In the genomic region with DNA sequence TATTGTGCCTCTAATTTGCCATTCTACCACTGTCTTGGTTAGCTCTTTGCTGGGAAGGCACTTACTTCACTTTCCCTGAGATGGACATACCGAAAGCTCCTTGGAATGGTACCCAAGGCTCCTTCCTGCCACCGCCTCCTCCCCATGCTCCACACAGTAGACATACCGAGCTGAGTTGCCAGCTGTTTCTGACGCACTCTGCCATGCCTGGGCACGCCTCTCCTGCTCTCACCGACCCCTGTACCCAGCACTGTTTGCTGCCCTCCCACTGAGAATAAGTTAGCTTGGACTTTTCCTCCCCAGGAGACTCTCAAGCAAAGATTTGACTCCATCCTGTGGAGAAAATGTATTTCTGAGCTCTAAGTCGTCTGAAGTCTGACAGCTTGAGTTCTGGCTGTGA, we compare ENCODE assay signal across 24 mouse cellular contexts. TPM values are rescaled to one million over a fixed set of nuclear protein-coding genes. Genes with fewer than 3 reads are reported as not detected.
DNase-seq lines count a peak whose midpoint lies in the region; ATAC-seq and TF ChIP-seq lines count a peak whose summit lies in the region.
"Had no signal": no experiment of that assay in that cellular context is flagged by ENCODE, and none has a peak within 500 bp of the region (broad histone marks: within the 10 kb centered on the region; RNA-seq: fewer than 3 reads in every experiment).

No protein-coding gene starts in this region.

- H3K9ac ChIP-seq in embryonic facial prominence, embryonic 15.5 days: no peak overlapping the region
- no peak overlapping the region for H3K9ac ChIP-seq in heart, postnatal 0 days (replicated peaks; ENCODE audit: low read depth, low read length)
- H3K9ac ChIP-seq: embryonic facial prominence, embryonic 13.5 days; forebrain, embryonic 13.5 days; heart, embryonic 13.5 days; midbrain, embryonic 15.5 days; neural tube, embryonic 13.5 days had no signal

- H3K27ac ChIP-seq in embryonic facial prominence, embryonic 15.5 days (replicated peaks): no peak overlapping the region
- H3K27ac ChIP-seq in embryonic facial prominence, embryonic 10.5 days (replicated peaks): no peak overlapping the region
- 0 out of 2 replicates have a peak overlapping the region, but pooled peaks have one; percentile 16 for H3K27ac ChIP-seq in heart, postnatal 0 days (ENCODE audit: low read depth)
- H3K27ac ChIP-seq in kidney, adult 2 months (ENCODE audit: insufficient read depth, low read depth, low read length): no peak overlapping the region
- H3K27ac ChIP-seq: embryonic facial prominence, embryonic 13.5 days; forebrain, embryonic 13.5 days; heart, embryonic 13.5 days; hindbrain, postnatal 0 days; layer of hippocampus, adult 2 months; macrophage; midbrain, embryonic 15.5 days; neural tube, embryonic 13.5 days had no signal

- no peak for DNase-seq in embryonic facial prominence, embryonic 10.5 days (ENCODE audit: low spot score)
- DNase-seq in heart, postnatal 0 days (ENCODE audit: low spot score): no peak
- no peak for DNase-seq in heart, postnatal 4 days
- DNase-seq in kidney, adult 2 months: peak; percentile 47
- peak; percentile 59 for DNase-seq in kidney, postnatal 14 days
- no peak for DNase-seq in adrenal gland, postnatal 14 days
- DNase-seq in MN1 (ENCODE audit: low spot score): no peak
- DNase-seq: cerebellum, adult 11-12 months; cerebellum, postnatal 14 days; layer of hippocampus, postnatal 36 days; retina, postnatal 1 day; thymus, postnatal 25 days had no signal

- no peak overlapping the region for H3K4me3 ChIP-seq in embryonic facial prominence, embryonic 15.5 days (replicated peaks)
- no peak overlapping the region for H3K4me3 ChIP-seq in embryonic facial prominence, embryonic 10.5 days
- H3K4me3 ChIP-seq in heart, postnatal 0 days (ENCODE audit: low read depth, low read length): 0 out of 2 replicates have a peak overlapping the region, but pooled peaks have one; percentile 1
- H3K4me3 ChIP-seq in kidney, adult 2 months (ENCODE audit: insufficient read depth, low read depth, low read length): no peak overlapping the region
- H3K4me3 ChIP-seq: embryonic facial prominence, embryonic 13.5 days; forebrain, embryonic 13.5 days; heart, embryonic 13.5 days; layer of hippocampus, adult 2 months; midbrain, embryonic 15.5 days; myocyte; neural tube, embryonic 13.5 days had no signal

- no peak for TF ChIP-seq CTCF in heart, postnatal 0 days (IDR thresholded peaks at IDR 0.05; ENCODE audit: low read depth)
- no peak for TF ChIP-seq CTCF in kidney, adult 2 months (conservative IDR thresholded peaks at IDR 0.05; ENCODE audit: insufficient read depth, insufficient read length, low read depth, low read length)

- no peak for ATAC-seq in embryonic facial prominence, embryonic 15.5 days (ENCODE audit: insufficient number of reproducible peaks, low FRiP score, low TSS enrichment, low read depth)
- ATAC-seq in heart, postnatal 0 days (ENCODE audit: insufficient read depth, low read depth): no peak
- ATAC-seq: forebrain, embryonic 13.5 days; hindbrain, postnatal 0 days; intestine, embryonic 16.5 days; midbrain, embryonic 15.5 days had no signal

- no peak for TF ChIP-seq EP300 in heart, postnatal 0 days (IDR thresholded peaks at IDR 0.05; ENCODE audit: low read depth)

- no peak for TF ChIP-seq POLR2A in kidney, adult 2 months (IDR thresholded peaks at IDR 0.05; ENCODE audit: low read depth, low read length)

- WGBS in embryonic facial prominence, embryonic 15.5 days: 44% methylated on average over 7 of the region's 7 CpGs
- 52% methylated on average over 7 of the region's 7 CpGs for WGBS in embryonic facial prominence, embryonic 10.5 days
- 52% methylated on average over 7 of the region's 7 CpGs for WGBS in heart, postnatal 0 days
- 41% methylated on average over 7 of the region's 7 CpGs for WGBS in kidney, adult 2 months

- peak overlapping the region; percentile 9; the same call in 1 of the 2 replicates for H3K4me2 ChIP-seq in embryonic facial prominence, embryonic 15.5 days (replicated peaks)
- peak overlapping the region; percentile 35 for H3K4me2 ChIP-seq in heart, postnatal 0 days (ENCODE audit: low read depth, low read length)
- H3K4me2 ChIP-seq: embryonic facial prominence, embryonic 13.5 days; forebrain, embryonic 13.5 days; midbrain, embryonic 15.5 days; neural tube, embryonic 13.5 days had no signal

- H3K36me3 ChIP-seq in embryonic facial prominence, embryonic 15.5 days: 0 out of 2 replicates have a peak, but pooled peaks cover 4% of the 10 kb centered on the region
- 0 out of 2 replicates have a peak, but pooled peaks cover 2% of the 10 kb centered on the region for H3K36me3 ChIP-seq in embryonic facial prominence, embryonic 10.5 days (replicated peaks)
- H3K36me3 ChIP-seq in heart, postnatal 0 days (replicated peaks; ENCODE audit: control insufficient read depth, insufficient read depth, low read length): peaks cover 22% of the 10 kb centered on the region
- H3K36me3 ChIP-seq in kidney, adult 2 months (ENCODE audit: control insufficient read depth, insufficient read depth, low read length): no peaks in the 10 kb centered on the region; the same call in none of the 2 replicates
- H3K36me3 ChIP-seq: heart, embryonic 13.5 days; midbrain, embryonic 15.5 days; neural tube, embryonic 13.5 days had no signal

- no peaks in the 10 kb centered on the region for H3K27me3 ChIP-seq in embryonic facial prominence, embryonic 15.5 days
- H3K27me3 ChIP-seq in embryonic facial prominence, embryonic 10.5 days (replicated peaks; ENCODE audit: low read depth, poor library complexity, severe bottlenecking): no peaks in the 10 kb centered on the region
- no peaks in the 10 kb centered on the region for H3K27me3 ChIP-seq in heart, postnatal 0 days (ENCODE audit: control insufficient read depth, insufficient read depth, low read length)
- no peaks in the 10 kb centered on the region for H3K27me3 ChIP-seq in kidney, adult 2 months (replicated peaks; ENCODE audit: control insufficient read depth, insufficient read depth, low read length)
- H3K27me3 ChIP-seq: embryonic facial prominence, embryonic 13.5 days; forebrain, embryonic 13.5 days; heart, embryonic 13.5 days; midbrain, embryonic 15.5 days; neural tube, embryonic 13.5 days had no signal

- H3K4me1 ChIP-seq in embryonic facial prominence, embryonic 15.5 days: peaks cover 25% of the 10 kb centered on the region
- peaks cover 3% of the 10 kb centered on the region; the same call in 1 of the 2 replicates for H3K4me1 ChIP-seq in embryonic facial prominence, embryonic 10.5 days
- no peaks in the 10 kb centered on the region for H3K4me1 ChIP-seq in heart, postnatal 0 days (ENCODE audit: control insufficient read depth, insufficient read depth)
- no peaks in the 10 kb centered on the region for H3K4me1 ChIP-seq in kidney, adult 2 months (ENCODE audit: control insufficient read depth, insufficient read depth, low read length)
- H3K4me1 ChIP-seq: midbrain, embryonic 15.5 days; neural tube, embryonic 13.5 days had no signal

- H3K9me3 ChIP-seq in embryonic facial prominence, embryonic 15.5 days (replicated peaks): no peaks in the 10 kb centered on the region
- no peaks in the 10 kb centered on the region for H3K9me3 ChIP-seq in embryonic facial prominence, embryonic 10.5 days
- H3K9me3 ChIP-seq in heart, postnatal 0 days (replicated peaks; ENCODE audit: control insufficient read depth, low read length): no peaks in the 10 kb centered on the region
- H3K9me3 ChIP-seq: embryonic facial prominence, embryonic 13.5 days; forebrain, embryonic 13.5 days; heart, embryonic 13.5 days; midbrain, embryonic 15.5 days; neural tube, embryonic 13.5 days had no signal

RNA-seq across cellular contexts. Expression of a gene that starts 25.9 kb away (rescaled TPM):
- polyA plus RNA-seq in embryonic facial prominence, embryonic 15.5 days (2015; fragmentation: Nextera tagmentation; extraction: Ambion mirVana): 6.4 and 6.9 TPM in 2 replicates
- 0.19 and 0.41 TPM in 2 replicates for polyA plus RNA-seq in embryonic facial prominence, embryonic 10.5 days (2016; fragmentation: Nextera tagmentation; extraction: Ambion mirVana)
- total RNA-seq in heart, postnatal 0 days (2014; rRNA removed; ENCODE audit: low replicate concordance): 18.1 and 18.8 TPM in 2 replicates
- 6.4 and 6.7 TPM in 2 replicates for polyA plus RNA-seq in heart, postnatal 0 days (2015; fragmentation: Nextera tagmentation; extraction: Ambion mirVana)
- total RNA-seq in heart, postnatal 4 days (2021): 1 to 10 TPM; 4.3 to 6.3 TPM
- polyA plus RNA-seq in kidney, adult 2 months (2012; rRNA removed): 0.35 and 0.64 TPM in 2 replicates
- total RNA-seq in adrenal gland, postnatal 14 days (2021): 0.33 and 1.6 TPM in 2 replicates
- total RNA-seq: adrenal gland, adult 18-20 months; layer of hippocampus, postnatal 36 days had no signal
- polyA plus RNA-seq: macrophage had no signal

RNA-seq across cellular contexts. Expression of a gene that starts 37.6 kb away (rescaled TPM):
- polyA plus RNA-seq in embryonic facial prominence, embryonic 15.5 days (2015; fragmentation: Nextera tagmentation; extraction: Ambion mirVana): 12.6 and 14.2 TPM in 2 replicates
- 9.7 and 10.2 TPM in 2 replicates for polyA plus RNA-seq in embryonic facial prominence, embryonic 10.5 days (2016; fragmentation: Nextera tagmentation; extraction: Ambion mirVana)
- 36.7 and 58.5 TPM in 2 replicates for total RNA-seq in heart, postnatal 0 days (2014; rRNA removed; ENCODE audit: low replicate concordance)
- 17.4 and 18.6 TPM in 2 replicates for polyA plus RNA-seq in heart, postnatal 0 days (2015; fragmentation: Nextera tagmentation; extraction: Ambion mirVana)
- total RNA-seq in heart, postnatal 4 days (2021): 10 to 100 TPM; 19.9 to 20.9 TPM
- 132 and 141 TPM in 2 replicates for polyA plus RNA-seq in kidney, adult 2 months (2012; rRNA removed)
- 102 and 121 TPM in 2 replicates for total RNA-seq in adrenal gland, postnatal 14 days (2021)

RNA-seq across cellular contexts. Expression of a gene that starts 37.9 kb away (rescaled TPM):
- polyA plus RNA-seq in embryonic facial prominence, embryonic 15.5 days (2015; fragmentation: Nextera tagmentation; extraction: Ambion mirVana): 58.6 and 61.1 TPM in 2 replicates
- 45.7 TPM in 2 replicates for polyA plus RNA-seq in embryonic facial prominence, embryonic 10.5 days (2016; fragmentation: Nextera tagmentation; extraction: Ambion mirVana)
- 25.3 and 32.0 TPM in 2 replicates for total RNA-seq in heart, postnatal 0 days (2014; rRNA removed; ENCODE audit: low replicate concordance)
- 27.7 and 28.3 TPM in 2 replicates for polyA plus RNA-seq in heart, postnatal 0 days (2015; fragmentation: Nextera tagmentation; extraction: Ambion mirVana)
- 10 to 100 TPM; 27.5 to 27.7 TPM for total RNA-seq in heart, postnatal 4 days (2021)
- polyA plus RNA-seq in kidney, adult 2 months (2012; rRNA removed): 14.9 and 19.1 TPM in 2 replicates
- 32.9 and 36.5 TPM in 2 replicates for total RNA-seq in adrenal gland, postnatal 14 days (2021)

Comparison
In these comparisons a context has a peak if more than half of its experiments do, and no peak if none do; other contexts are left out.
1. DNase-seq: peak in kidney, adult 2 months (single experiment) and kidney, postnatal 14 days (single experiment); none in embryonic facial prominence, embryonic 10.5 days (single experiment), heart, postnatal 0 days (single experiment), heart, postnatal 4 days (single experiment), adrenal gland, postnatal 14 days (single experiment) and MN1 (single experiment).